Mouse (Mus musculus) megakaryocyte, embryonic 14.5 days (primary cell): ENCODE data around the gene Gab2. TPM values are rescaled to one million over a fixed set of nuclear protein-coding genes. Genes with fewer than 3 reads are reported as not detected.

Experiments used
- H3K27me3 ChIP-seq: replicated peaks from 2 replicates; pipeline ENCODE3; 2012; ENCODE audit warnings: inconsistent platforms
- H3K36me3 ChIP-seq: replicated peaks from 2 replicates; pipeline ENCODE3; 2012; ENCODE audit warnings: low read length, inconsistent platforms, mixed read lengths
- H3K4me1 ChIP-seq: 2 replicates; pipeline ENCODE4 v1.6.1; 2012; ENCODE audit warnings: inconsistent platforms
- H3K4me3 ChIP-seq: replicated peaks from 2 replicates; pipeline ENCODE3; 2012; ENCODE audit warnings: moderate library complexity, mild to moderate bottlenecking, inconsistent platforms
- H3K9me3 ChIP-seq: 2 replicates; pipeline ENCODE4 v1.6.1; 2012; ENCODE audit warnings: inconsistent platforms
- FLI1 ChIP-seq: IDR thresholded peaks from 2 replicates; pipeline ENCODE4 v1.6.1; 2012; ENCODE audit warnings: low read length, inconsistent platforms, mixed read lengths
- GATA1 ChIP-seq: IDR thresholded peaks from 3 replicates; pipeline ENCODE4 v1.6.1; 2012; ENCODE audit warnings: mixed read lengths, low read length, inconsistent platforms, borderline replicate concordance
- polyA plus RNA-seq: library from polyadenylated mRNA; stranded (reverse); fragments of >175 nt; gene quantifications from 2 replicates; pipeline ENCODE4 v1.2.3, GENCODE M21; 2012; ENCODE audit warnings: low replicate concordance; ENCODE audit not compliant: insufficient read depth

Gab2 gene
- polyA plus RNA-seq, 1 experiment, result 2.2 TPM

DNA sequence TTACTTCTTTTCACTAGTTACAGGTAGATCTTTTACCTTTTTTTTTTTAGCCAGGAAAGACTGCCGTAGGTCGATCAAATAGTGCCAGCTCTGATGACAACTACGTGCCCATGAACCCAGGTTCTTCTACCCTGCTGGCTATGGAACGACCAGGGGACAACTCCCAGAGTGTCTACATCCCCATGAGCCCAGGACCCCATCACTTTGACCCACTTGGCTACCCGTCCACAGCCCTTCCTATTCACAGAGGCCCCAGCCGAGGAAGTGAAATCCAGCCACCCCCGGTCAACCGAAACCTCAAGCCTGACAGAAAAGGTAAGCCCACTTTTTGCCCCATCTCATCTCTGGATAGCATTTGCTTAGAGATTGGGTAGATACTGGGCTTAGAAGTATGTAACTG lies 219.9 kb downstream of the Gab2 start:
- no peaks in the 10 kb centered on the region for H3K27me3 ChIP-seq
- H3K9me3 ChIP-seq, result no peaks in the 10 kb centered on the region
- no peak for TF ChIP-seq FLI1
- no peak for TF ChIP-seq GATA1
- H3K4me3 ChIP-seq, result no peak overlapping the region
- peaks cover 85% of the 10 kb centered on the region for H3K36me3 ChIP-seq
- H3K4me1 ChIP-seq, result peaks cover 29% of the 10 kb centered on the region

- no peaks in the 10 kb centered on the region for H3K27me3 ChIP-seq
- no peak for TF ChIP-seq GATA1
- TF ChIP-seq FLI1, result no peak
- H3K36me3 ChIP-seq, result peaks cover 95% of the 10 kb centered on the region
- H3K9me3 ChIP-seq, result no peaks in the 10 kb centered on the region
- no peak overlapping the region for H3K4me3 ChIP-seq
- peaks cover 26% of the 10 kb centered on the region for H3K4me1 ChIP-seq
Observed at GRCm38 (mm10) chr7:97302261-97302660, 220.9 kb downstream of the Gab2 start.

- Histone ChIP-seq H3K27me3 (no peaks in the 10 kb centered on the region), H3K9me3 (no peaks in the 10 kb centered on the region), H3K36me3 (peaks cover 99% of the 10 kb centered on the region), H3K4me3 (no peak overlapping the region), H3K4me1 (peaks cover 22% of the 10 kb centered on the region)
- no peak for TF ChIP-seq GATA1
- TF ChIP-seq FLI1, result no peak
Observed at GRCm38 (mm10) chr7:97302876-97303275, 221.5 kb downstream of the Gab2 start.

DNA sequence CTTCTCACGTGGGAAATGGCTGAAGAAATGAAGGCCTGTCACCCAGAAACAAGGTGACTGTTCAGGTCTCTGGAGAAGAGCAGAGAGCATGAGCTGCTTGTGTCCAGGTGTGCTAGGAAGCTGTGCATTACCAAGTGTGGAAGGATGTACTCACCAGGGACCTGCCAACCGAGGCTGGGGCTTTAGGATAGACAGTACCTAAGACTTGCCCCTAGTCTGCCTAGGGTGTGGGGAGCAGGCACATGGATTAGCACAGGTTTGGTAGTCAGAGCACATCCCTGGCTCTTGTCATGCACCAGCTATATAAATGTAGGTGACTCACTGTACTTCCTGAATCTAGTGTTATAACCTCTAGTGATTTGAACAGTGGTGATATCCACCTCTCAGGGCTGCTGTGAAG lies 222.2 kb downstream of the Gab2 start:
- Histone ChIP-seq H3K9me3 (peaks cover 5% of the 10 kb centered on the region), H3K36me3 (peaks cover 100% of the 10 kb centered on the region), H3K4me1 (peaks cover 22% of the 10 kb centered on the region), H3K27me3 (no peaks in the 10 kb centered on the region), H3K4me3 (no peak overlapping the region)
- no peak for TF ChIP-seq FLI1
- no peak for TF ChIP-seq GATA1

DNA sequence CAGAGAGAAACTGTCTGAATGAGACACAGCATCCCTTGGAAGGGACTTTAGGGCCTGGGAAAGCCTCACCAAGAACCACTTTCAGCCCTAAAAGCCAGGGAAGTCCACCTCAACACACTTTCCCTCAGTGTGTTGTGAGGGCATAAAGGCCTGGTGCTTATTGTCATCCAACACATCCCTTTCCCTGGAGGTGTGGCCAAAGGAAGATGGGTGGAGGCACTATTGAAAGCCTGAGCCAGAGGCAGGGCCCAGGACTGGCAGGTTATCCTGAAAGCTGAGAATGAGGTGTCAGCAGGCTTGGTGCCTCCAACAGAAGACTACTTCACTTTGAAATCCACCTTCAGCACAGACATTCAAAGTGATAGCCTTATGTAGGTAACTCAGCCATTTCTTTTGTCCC lies 223.1 kb downstream of the Gab2 start:
- peaks cover 24% of the 10 kb centered on the region for H3K4me1 ChIP-seq
- TF ChIP-seq FLI1 (no peak), GATA1 (no peak)
- H3K36me3 ChIP-seq, result peaks cover 100% of the 10 kb centered on the region
- H3K4me3 ChIP-seq, result no peak overlapping the region
- no peaks in the 10 kb centered on the region for H3K27me3 ChIP-seq
- peaks cover 5% of the 10 kb centered on the region for H3K9me3 ChIP-seq

GRCm38 (mm10) chr7:97305206-97305605 lies 223.8 kb downstream of the Gab2 start:
- H3K9me3 ChIP-seq, result peaks cover 5% of the 10 kb centered on the region
- H3K27me3 ChIP-seq, result no peaks in the 10 kb centered on the region
- no peak for TF ChIP-seq GATA1
- TF ChIP-seq FLI1, result no peak
- H3K4me1 ChIP-seq, result peaks cover 29% of the 10 kb centered on the region
- no peak overlapping the region for H3K4me3 ChIP-seq
- H3K36me3 ChIP-seq, result peaks cover 100% of the 10 kb centered on the region

DNA sequence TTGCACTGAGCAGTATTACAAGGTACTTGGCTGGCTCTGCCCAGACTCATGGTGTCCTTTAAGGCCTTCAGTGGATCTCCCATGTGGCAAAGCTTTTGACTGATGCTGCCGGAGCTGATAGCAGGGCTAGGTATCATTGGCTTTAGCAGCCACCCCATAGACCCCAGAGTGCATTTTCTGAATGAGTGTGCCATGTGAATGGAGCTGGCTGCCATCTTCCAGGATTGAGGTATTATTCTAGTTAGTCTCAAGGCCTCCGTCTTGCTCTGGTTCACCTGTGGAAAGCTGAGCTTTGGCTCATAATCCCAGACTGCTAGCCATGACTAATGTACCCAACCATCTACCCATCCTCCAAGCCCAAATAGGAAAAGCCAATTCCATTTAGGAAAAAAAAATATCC lies 225.4 kb downstream of the Gab2 start:
- H3K9me3 ChIP-seq, result peaks cover 5% of the 10 kb centered on the region
- peaks cover 41% of the 10 kb centered on the region for H3K4me1 ChIP-seq
- TF ChIP-seq FLI1, result no peak
- no peak for TF ChIP-seq GATA1
- H3K36me3 ChIP-seq, result peaks cover 100% of the 10 kb centered on the region
- no peaks in the 10 kb centered on the region for H3K27me3 ChIP-seq
- no peak overlapping the region for H3K4me3 ChIP-seq

DNA sequence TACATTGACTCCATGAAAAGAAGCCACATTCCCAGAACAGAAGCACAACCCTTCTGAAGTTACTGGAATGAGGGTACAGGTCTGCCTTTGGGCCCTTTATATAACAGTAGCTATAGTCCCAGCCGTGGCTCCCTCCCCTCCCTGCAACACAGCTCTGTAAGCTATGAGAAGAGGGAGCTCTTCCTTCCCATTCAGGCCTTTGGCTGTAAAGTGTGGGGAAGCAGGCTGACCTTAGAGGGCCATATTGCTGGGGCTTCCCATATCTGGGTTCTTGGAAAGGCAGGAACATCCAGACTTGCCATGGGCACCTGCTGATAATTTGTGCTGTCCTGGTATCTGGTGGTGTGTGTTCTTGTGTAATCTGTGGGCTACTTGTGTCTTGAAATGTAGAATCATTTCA lies 226.2 kb downstream of the Gab2 start:
- Histone ChIP-seq H3K36me3 (peaks cover 99% of the 10 kb centered on the region), H3K9me3 (peaks cover 5% of the 10 kb centered on the region), H3K27me3 (no peaks in the 10 kb centered on the region), H3K4me1 (peaks cover 41% of the 10 kb centered on the region), H3K4me3 (no peak overlapping the region)
- TF ChIP-seq GATA1, result no peak
- no peak for TF ChIP-seq FLI1

DNA sequence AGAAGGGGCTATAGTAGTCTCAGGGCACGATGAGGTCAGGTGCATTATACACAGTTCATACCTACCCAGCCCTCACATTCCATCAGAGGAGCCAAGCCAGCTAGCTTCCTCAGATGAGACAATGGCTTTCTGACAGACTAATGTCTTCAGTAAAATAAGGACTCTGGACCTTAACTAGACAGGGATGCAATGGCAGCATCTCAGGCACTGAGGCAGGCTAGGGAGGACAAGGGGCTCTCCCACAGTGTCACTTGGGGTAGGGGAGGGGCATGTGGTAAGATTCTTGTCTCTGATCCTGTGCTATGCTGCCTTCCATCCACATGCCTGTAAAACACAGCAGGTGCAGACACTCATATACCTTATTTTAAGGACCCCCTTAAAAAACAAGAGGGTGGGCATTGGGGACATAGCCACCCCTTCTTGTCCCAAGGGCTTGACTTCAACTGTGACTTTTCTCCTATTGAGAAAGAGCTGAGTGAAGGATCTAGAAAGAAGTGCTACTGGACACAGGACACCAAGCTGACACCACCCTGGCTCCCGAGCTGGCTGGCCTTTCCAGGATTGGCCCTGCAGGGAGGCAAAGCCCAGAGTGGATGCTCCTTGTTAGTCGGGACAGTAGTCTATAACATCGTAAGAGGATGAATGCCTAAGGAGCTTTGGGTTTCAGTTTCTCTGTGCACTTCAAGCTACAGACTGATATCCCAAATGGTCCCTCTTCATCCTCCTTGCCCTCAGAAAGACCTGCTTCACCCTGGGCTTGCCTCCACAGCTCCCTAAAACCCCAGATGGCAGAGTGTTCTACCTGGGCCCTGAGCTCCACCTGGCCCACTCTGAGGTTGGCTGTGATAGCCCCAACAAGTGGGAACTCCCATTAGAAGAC lies 228.3 kb downstream of the Gab2 start:
- no peak for TF ChIP-seq FLI1
- TF ChIP-seq GATA1, result no peak

DNA sequence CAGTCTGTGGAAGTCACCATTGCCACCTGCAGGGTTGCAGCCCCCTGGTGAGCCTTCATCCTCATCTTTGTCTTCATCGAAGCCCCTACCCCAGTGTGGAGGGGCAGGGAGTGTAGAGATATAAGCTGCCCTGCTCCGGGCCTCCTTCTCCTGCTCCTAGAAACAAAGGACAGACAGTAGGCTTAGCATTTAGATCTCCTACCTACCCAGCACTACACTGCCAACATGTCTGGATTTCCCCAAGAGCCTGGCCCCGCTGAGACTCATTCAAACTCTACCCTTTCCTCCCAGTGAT lies 228.9 kb downstream of the Gab2 start:
- Histone ChIP-seq H3K4me1 (peaks cover 35% of the 10 kb centered on the region), H3K4me3 (no peak overlapping the region), H3K9me3 (peaks cover 5% of the 10 kb centered on the region), H3K36me3 (peaks cover 95% of the 10 kb centered on the region), H3K27me3 (peaks cover 10% of the 10 kb centered on the region)
- TF ChIP-seq FLI1 (no peak), GATA1 (no peak)

More for the DNA sequence above, 228.3 kb downstream of the Gab2 start:
- H3K27me3 ChIP-seq, result peaks cover 4% of the 10 kb centered on the region
- H3K4me3 ChIP-seq, result no peak overlapping the region
- peaks cover 5% of the 10 kb centered on the region for H3K9me3 ChIP-seq
- H3K36me3 ChIP-seq, result peaks cover 98% of the 10 kb centered on the region
- H3K4me1 ChIP-seq, result peaks cover 40% of the 10 kb centered on the region
